8 mouse cellular contexts compared by ENCODE assay signal in the genomic region with DNA sequence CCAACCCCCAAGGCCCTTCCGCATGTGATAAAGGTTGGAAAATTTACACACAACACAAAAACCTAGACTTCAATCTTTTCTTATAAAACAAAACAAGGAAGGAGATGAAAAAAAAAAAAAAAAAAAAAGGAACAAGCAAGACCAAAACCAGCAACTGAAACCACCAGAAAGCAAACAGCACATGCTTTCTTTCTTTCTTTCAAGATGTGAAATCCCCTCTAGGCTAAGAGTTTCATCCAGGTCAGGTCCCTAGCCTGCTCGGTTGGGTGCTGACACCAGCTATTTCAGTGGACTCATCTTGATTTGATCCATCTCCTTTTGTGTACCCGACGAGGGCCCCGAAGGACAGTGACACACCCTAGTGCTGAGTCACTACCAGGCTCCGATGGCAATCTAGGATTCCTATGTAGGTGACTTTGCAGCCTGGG. TPM values are rescaled to one million over a fixed set of nuclear protein-coding genes. Genes with fewer than 3 reads are reported as not detected.
DNase-seq lines count a peak whose midpoint lies in the region; ATAC-seq lines count a peak whose summit lies in the region.

No protein-coding gene starts in this region.

- no peak overlapping the region for H3K9ac ChIP-seq in lung, embryonic 15.5 days
- no peak overlapping the region for H3K9ac ChIP-seq in heart, embryonic 15.5 days
- H3K9ac ChIP-seq in midbrain, embryonic 11.5 days (ENCODE audit: low read length), result no peak overlapping the region

- H3K9me3 ChIP-seq in lung, embryonic 15.5 days, result no peaks in the 10 kb centered on the region
- no peaks in the 10 kb centered on the region for H3K9me3 ChIP-seq in heart, embryonic 15.5 days (replicated peaks)
- no peaks in the 10 kb centered on the region for H3K9me3 ChIP-seq in midbrain, embryonic 11.5 days (ENCODE audit: control insufficient read depth, low read length)

- no peak for ATAC-seq in lung, embryonic 15.5 days (ENCODE audit: borderline replicate concordance, extremely low read depth, low FRiP score, low TSS enrichment)
- no peak for ATAC-seq in heart, embryonic 15.5 days (replicated peaks; ENCODE audit: insufficient number of reproducible peaks, insufficient read depth, low FRiP score, low read depth)
- ATAC-seq in midbrain, embryonic 11.5 days (ENCODE audit: low FRiP score), result no peak

- no peak for DNase-seq in lung, postnatal 10 days
- DNase-seq in NIH3T3 (ENCODE audit: low read depth), result peak; percentile 55
- peak; percentile 52 to 65 for DNase-seq in monocyte, adult 2 months (ENCODE audit: low read depth in 1 of 2, low spot score in 2 of 2)
- DNase-seq in cerebellum, adult 9-11 months, result no peak
- DNase-seq in midbrain, embryonic 11.5 days (ENCODE audit: low spot score, missing footprints), result no peak
- DNase-seq in right cerebral cortex, postnatal 10 days (ENCODE audit: low spot score in 2 of 2), result no peak

- 0 out of 2 replicates have a peak, but pooled peaks cover 4% of the 10 kb centered on the region for H3K36me3 ChIP-seq in lung, embryonic 15.5 days
- H3K36me3 ChIP-seq in heart, embryonic 15.5 days, result 0 out of 2 replicates have a peak, but pooled peaks cover 5% of the 10 kb centered on the region
- no peaks in the 10 kb centered on the region for H3K36me3 ChIP-seq in midbrain, embryonic 11.5 days (ENCODE audit: control insufficient read depth, insufficient read depth, low read length)

- H3K4me1 ChIP-seq in lung, embryonic 15.5 days, result peaks cover 27% of the 10 kb centered on the region
- H3K4me1 ChIP-seq in heart, embryonic 15.5 days (replicated peaks), result peaks cover 17% of the 10 kb centered on the region
- H3K4me1 ChIP-seq in midbrain, embryonic 11.5 days (ENCODE audit: control insufficient read depth, insufficient read depth, low read length), result peaks cover 5% of the 10 kb centered on the region; the same call in 1 of the 2 replicates

- 66% methylated on average over 6 of the region's 6 CpGs for WGBS in lung, embryonic 15.5 days
- WGBS in heart, embryonic 15.5 days, result 50% methylated on average over 6 of the region's 6 CpGs
- 55% methylated on average over 6 of the region's 6 CpGs for WGBS in midbrain, embryonic 11.5 days

- H3K4me3 ChIP-seq in lung, embryonic 15.5 days, result no peak overlapping the region
- no peak overlapping the region for H3K4me3 ChIP-seq in heart, embryonic 15.5 days
- no peak overlapping the region for H3K4me3 ChIP-seq in midbrain, embryonic 11.5 days (ENCODE audit: low read depth, low read length)

- H3K4me2 ChIP-seq in lung, embryonic 15.5 days, result no peak overlapping the region
- no peak overlapping the region for H3K4me2 ChIP-seq in heart, embryonic 15.5 days
- H3K4me2 ChIP-seq in midbrain, embryonic 11.5 days, result no peak overlapping the region

- no peaks in the 10 kb centered on the region for H3K27me3 ChIP-seq in lung, embryonic 15.5 days
- H3K27me3 ChIP-seq in heart, embryonic 15.5 days, result no peaks in the 10 kb centered on the region
- H3K27me3 ChIP-seq in midbrain, embryonic 11.5 days (ENCODE audit: control insufficient read depth, insufficient read depth, low read length), result no peaks in the 10 kb centered on the region

- H3K27ac ChIP-seq in lung, embryonic 15.5 days, result peak overlapping the region; percentile 57; the same call in 1 of the 2 replicates
- peak overlapping the region; percentile 66 for H3K27ac ChIP-seq in heart, embryonic 15.5 days
- H3K27ac ChIP-seq in midbrain, embryonic 11.5 days (ENCODE audit: low read depth, low read length), result no peak overlapping the region

RNA-seq across cellular contexts. Expression of gene Arid5b, which starts 29.2 kb away (rescaled TPM):
- polyA plus RNA-seq in lung, embryonic 15.5 days (2015; fragmentation: Nextera tagmentation; extraction: Ambion mirVana), result 36.7 and 39.1 TPM in 2 replicates
- 21.5 and 22.7 TPM in 2 replicates for polyA plus RNA-seq in heart, embryonic 15.5 days (2015; fragmentation: Nextera tagmentation; extraction: Ambion mirVana)
- polyA plus RNA-seq in midbrain, embryonic 11.5 days (2014; fragmentation: Nextera tagmentation; extraction: Ambion mirVana), result 13.4 and 13.9 TPM in 2 replicates

Comparison
In these comparisons a context has a peak if more than half of its experiments do, and no peak if none do; other contexts are left out.
1. DNase-seq: peak in NIH3T3 (single experiment) and monocyte, adult 2 months (2 of 2); none in lung, postnatal 10 days (single experiment), cerebellum, adult 9-11 months (single experiment), midbrain, embryonic 11.5 days (single experiment) and right cerebral cortex, postnatal 10 days (0 of 2).